Mouse (Mus musculus): ENCODE data around the gene Slc39a3. TPM values are rescaled to one million over a fixed set of nuclear protein-coding genes. Genes with fewer than 3 reads are reported as not detected.
A peak's percentile ranks its signal among the peaks of the same experiment; 100 is the strongest.

Gene Slc39a3
- total and polyA plus RNA-seq, 3 experiments = 15.6 to 19.5 TPM; not detected in 1

DNA sequence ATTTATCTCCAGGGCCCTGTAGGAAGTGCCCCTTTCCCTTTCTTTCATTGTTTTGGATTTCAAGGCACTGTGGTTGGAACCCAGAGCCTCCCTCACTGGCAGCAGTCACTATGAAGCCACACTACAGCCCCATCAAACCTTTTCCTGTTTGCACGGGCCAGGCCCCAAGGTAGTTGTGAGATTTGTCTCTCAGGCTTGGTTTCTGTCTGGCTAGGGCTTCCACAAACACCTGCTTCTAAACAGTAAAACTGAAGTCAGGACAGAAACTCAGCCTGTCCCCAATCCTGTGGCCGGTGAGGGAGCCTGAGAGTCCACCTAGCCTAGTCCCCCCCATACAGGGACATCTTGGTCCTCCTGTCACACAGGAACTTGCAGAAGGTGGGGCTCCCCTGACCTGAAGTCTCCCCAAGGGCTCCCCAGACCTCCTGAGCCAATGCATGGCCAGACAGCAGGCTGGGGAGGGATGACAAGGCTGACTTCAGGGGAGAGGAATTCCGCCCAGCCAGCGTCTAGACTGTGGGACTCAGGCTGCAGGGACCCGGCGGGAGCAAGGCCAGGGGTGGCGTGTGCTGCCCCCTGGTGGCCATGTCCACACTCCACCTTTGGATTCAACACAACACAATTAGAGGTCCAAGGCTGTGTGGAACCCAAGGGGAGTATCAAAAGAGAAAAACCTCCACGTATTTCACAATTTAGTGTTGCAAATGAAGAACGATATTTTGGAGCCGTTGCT is 49.4 kb downstream of the Slc39a3 start:
- Histone ChIP-seq H3K36me3 (ENCODE audit: control insufficient read depth in 1 of 2, insufficient read depth in 2 of 2, low read length in 2 of 2) (no peaks in the 10 kb centered on the region), H3K27ac (ENCODE audit: control insufficient read depth, low read depth, low read length) (no peak overlapping the region), H3K27me3 (ENCODE audit: control insufficient read depth in 1 of 2, insufficient read depth in 2 of 2, low read length in 2 of 2) (no peaks in the 10 kb centered on the region), H3K9ac (ENCODE audit: control insufficient read depth, low read depth, low read length, poor library complexity, severe bottlenecking) (no peak overlapping the region), H3K79me2 (ENCODE audit: control insufficient read depth, insufficient read depth, low read length, poor library complexity) (no peaks in the 10 kb centered on the region), H3K4me3 (ENCODE audit: control insufficient read depth in 1 of 2, insufficient read depth in 1 of 2, low read depth in 2 of 2, low read length in 2 of 2) (no peak overlapping the region), H3K9me3 (replicated peaks; ENCODE audit: insufficient read depth, low read length) (no peaks in the 10 kb centered on the region), H3K4me1 (ENCODE audit: control insufficient read depth in 1 of 2, insufficient read depth in 2 of 2, low read length in 2 of 2) (no peaks in the 10 kb centered on the region)
- peak; percentile 81 for DNase-seq (ENCODE audit: low read depth, low spot score)
- TF ChIP-seq ELF1 (IDR thresholded peaks at IDR 0.05; ENCODE audit: low read depth, low read length) = no peak
- no peak for TF ChIP-seq MXI1 (IDR thresholded peaks at IDR 0.05; ENCODE audit: low read depth, low read length)
- TF ChIP-seq MAX (IDR thresholded peaks at IDR 0.05; ENCODE audit: low read length) = no peak
- TF ChIP-seq ZNF384 (IDR thresholded peaks at IDR 0.05; ENCODE audit: low read depth, low read length) = peak; percentile 75
- TF ChIP-seq SIN3A (IDR thresholded peaks at IDR 0.05; ENCODE audit: low read length) = no peak
- no peak for TF ChIP-seq CHD1 (IDR thresholded peaks at IDR 0.05; ENCODE audit: low read depth, low read length)
- no peak for TF ChIP-seq RCOR1 (IDR thresholded peaks at IDR 0.05; ENCODE audit: low read depth, low read length)
- TF ChIP-seq MEF2A (IDR thresholded peaks at IDR 0.05; ENCODE audit: extremely low read depth, insufficient replicate concordance, low read depth, low read length, poor library complexity, severe bottlenecking) = no peak
- no peak for TF ChIP-seq KAT2A (conservative IDR thresholded peaks at IDR 0.05; ENCODE audit: low read depth, low read length)
- no peak for TF ChIP-seq POLR2A (IDR thresholded peaks at IDR 0.05; ENCODE audit: control insufficient read depth in 1 of 2, insufficient read depth in 1 of 2, low read depth in 1 of 2, low read length in 2 of 2, poor library complexity in 1 of 2)
- TF ChIP-seq HCFC1 (IDR thresholded peaks at IDR 0.05; ENCODE audit: low read depth, low read length) = no peak
- no peak for TF ChIP-seq GABPA (IDR thresholded peaks at IDR 0.05; ENCODE audit: low read depth, low read length)
- TF ChIP-seq SMC3 (IDR thresholded peaks at IDR 0.05; ENCODE audit: low read depth, low read length) = peak; percentile 99
- TF ChIP-seq GATA1 (IDR thresholded peaks at IDR 0.05; ENCODE audit: low read depth, low read length) = no peak
- peak; percentile 86 to 98 (median 97) for TF ChIP-seq CTCF (IDR thresholded peaks at IDR 0.05 in 2 of 3, conservative IDR thresholded peaks at IDR 0.05 in 1 of 3; ENCODE audit: control insufficient read depth in 1 of 3, insufficient read depth in 1 of 3, low read depth in 2 of 3, low read length in 3 of 3, poor library complexity in 1 of 3, severe bottlenecking in 1 of 3)
- TF ChIP-seq RAD21 (IDR thresholded peaks at IDR 0.05; ENCODE audit: low read depth, low read length) = peak; percentile 89
- no peak for TF ChIP-seq NELFE (IDR thresholded peaks at IDR 0.05; ENCODE audit: low read depth, low read length)
- no peak for TF ChIP-seq NRF1 (IDR thresholded peaks at IDR 0.05; ENCODE audit: insufficient read depth, low read depth, low read length, poor library complexity, severe bottlenecking)
- TF ChIP-seq ZC3H11A (IDR thresholded peaks at IDR 0.05; ENCODE audit: low read depth, low read length) = peak; percentile 94

DNA sequence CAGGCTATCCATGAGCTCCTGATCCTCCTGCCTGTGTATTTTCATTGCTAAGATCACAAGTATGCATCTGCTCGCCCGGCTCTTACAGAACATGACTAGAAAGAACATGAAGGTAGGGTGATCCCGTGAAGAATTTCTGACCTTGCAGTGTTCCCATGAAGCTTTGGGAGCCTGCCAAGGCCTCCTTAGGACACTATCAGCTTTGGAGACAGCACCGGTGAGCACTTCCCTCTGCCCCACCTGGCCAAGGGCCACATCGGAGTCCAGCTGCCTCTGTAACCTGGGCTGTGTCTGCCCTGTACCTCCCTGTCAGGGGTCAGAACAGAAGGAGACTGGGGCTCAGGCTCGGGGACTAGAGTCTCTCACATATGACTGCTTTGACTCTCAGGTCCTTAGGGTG is 50.5 kb downstream of the Slc39a3 start:
- TF ChIP-seq EP300 (IDR thresholded peaks at IDR 0.05; ENCODE audit: low read depth in 1 of 2, low read length in 2 of 2) (no peak), KAT2A (conservative IDR thresholded peaks at IDR 0.05; ENCODE audit: low read depth, low read length) (no peak), TAL1 (IDR thresholded peaks at IDR 0.05; ENCODE audit: low read length) (no peak), GATA1 (IDR thresholded peaks at IDR 0.05; ENCODE audit: low read depth, low read length) (no peak), MXI1 (IDR thresholded peaks at IDR 0.05; ENCODE audit: low read depth, low read length) (no peak), POLR2A (IDR thresholded peaks at IDR 0.05; ENCODE audit: control insufficient read depth in 1 of 2, insufficient read depth in 1 of 2, low read depth in 1 of 2, low read length in 2 of 2, poor library complexity in 1 of 2) (no peak), RAD21 (IDR thresholded peaks at IDR 0.05; ENCODE audit: low read depth, low read length) (no peak), JUND (IDR thresholded peaks at IDR 0.05; ENCODE audit: low read depth, low read length) (no peak), NELFE (IDR thresholded peaks at IDR 0.05; ENCODE audit: low read depth, low read length) (no peak), ZKSCAN1 (IDR thresholded peaks at IDR 0.05; ENCODE audit: low read depth, low read length) (no peak), RCOR1 (IDR thresholded peaks at IDR 0.05; ENCODE audit: low read depth, low read length) (no peak), NRF1 (IDR thresholded peaks at IDR 0.05; ENCODE audit: insufficient read depth, low read depth, low read length, poor library complexity, severe bottlenecking) (no peak)
- H3K4me1 ChIP-seq (ENCODE audit: control insufficient read depth in 1 of 2, insufficient read depth in 2 of 2, low read length in 2 of 2) = no peaks in the 10 kb centered on the region

More for the DNA sequence above, 50.5 kb downstream of the Slc39a3 start:
- Histone ChIP-seq H3K27ac (ENCODE audit: control insufficient read depth, low read depth, low read length) (no peak overlapping the region), H3K4me3 (ENCODE audit: control insufficient read depth in 1 of 2, insufficient read depth in 1 of 2, low read depth in 2 of 2, low read length in 2 of 2) (no peak overlapping the region), H3K9ac (ENCODE audit: control insufficient read depth, low read depth, low read length, poor library complexity, severe bottlenecking) (no peak overlapping the region), H3K27me3 (ENCODE audit: control insufficient read depth in 1 of 2, insufficient read depth in 2 of 2, low read length in 2 of 2) (no peaks in the 10 kb centered on the region), H3K79me2 (ENCODE audit: control insufficient read depth, insufficient read depth, low read length, poor library complexity) (no peaks in the 10 kb centered on the region), H3K36me3 (ENCODE audit: control insufficient read depth in 1 of 2, insufficient read depth in 2 of 2, low read length in 2 of 2) (no peaks in the 10 kb centered on the region), H3K9me3 (replicated peaks; ENCODE audit: insufficient read depth, low read length) (no peaks in the 10 kb centered on the region)
- DNase-seq (ENCODE audit: low read depth, low spot score) = no peak
